Mouse (Mus musculus): ENCODE measurements at regions not wholly inside any gene's neighbourhood (a gene's known extent, or its start where the extent isn't known, plus 50 kb on each side); places are given as distances from the start of the nearest gene placed in this dataset.

DNA sequence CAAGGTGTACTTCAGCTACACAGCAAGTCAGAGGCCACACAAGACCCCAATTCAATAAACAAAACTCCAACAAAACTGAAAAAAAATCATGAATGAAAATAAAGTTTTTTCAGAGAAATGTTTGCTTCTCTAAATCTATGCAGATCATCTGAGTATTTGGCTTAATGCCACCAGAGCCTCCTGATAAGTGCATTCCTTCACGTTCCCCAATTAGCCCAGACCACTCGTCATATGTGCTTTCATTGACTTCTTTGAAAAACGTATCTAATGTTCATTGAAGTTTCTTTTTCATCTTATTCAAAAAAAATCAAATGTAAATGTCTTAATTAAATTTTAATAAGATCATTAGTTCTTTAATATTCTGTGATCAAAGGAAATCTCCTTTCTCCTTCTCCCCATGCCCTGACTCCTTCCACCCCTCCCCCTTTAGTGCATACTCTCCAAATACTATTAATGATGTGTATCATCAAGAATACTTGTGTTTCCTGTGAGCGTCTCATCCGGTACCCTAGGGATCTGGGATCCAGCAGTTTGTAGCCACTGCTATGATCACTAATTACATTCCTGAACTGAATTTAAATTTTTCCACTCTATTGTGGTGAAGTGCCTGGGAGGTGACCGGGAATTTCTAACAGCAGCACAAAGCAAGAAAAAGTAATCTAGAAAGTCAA lies 600.8 kb upstream of the Fat1 start:
- Histone ChIP-seq H3K36me3 (no peaks in the 10 kb centered on the region), H3K9me3 (no peaks in the 10 kb centered on the region), H3K27me3 (replicated peaks) (no peaks in the 10 kb centered on the region), H3K27ac (replicated peaks) (no peak overlapping the region), H3K4me2 (no peak overlapping the region), H3K4me1 (no peaks in the 10 kb centered on the region), H3K4me3 (no peak overlapping the region), H3K9ac (no peak overlapping the region)
- WGBS: 73% methylated on average over 6 of the region's 6 CpGs
- no peak for ATAC-seq (ENCODE audit: extremely low read depth, insufficient number of reproducible peaks, low FRiP score, low TSS enrichment)

DNA sequence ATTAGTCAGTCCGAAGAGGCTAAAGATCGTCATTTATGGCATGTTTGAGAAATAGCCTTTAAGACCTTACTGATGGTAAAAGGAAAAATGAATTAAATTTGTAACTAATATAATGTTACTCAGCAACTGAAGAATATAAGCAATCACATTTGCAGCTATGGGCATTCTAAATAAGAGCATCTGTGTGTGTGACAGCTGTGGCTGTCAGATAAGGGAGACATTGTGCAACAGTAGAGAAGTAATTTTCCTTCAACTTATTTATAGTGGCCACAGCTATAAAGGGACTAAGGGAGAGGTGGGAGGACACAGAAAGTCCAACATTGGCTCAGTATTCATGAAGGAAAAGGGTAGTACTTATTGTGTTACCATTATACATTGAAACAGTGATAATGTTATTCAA lies 591.8 kb upstream of the Fat1 start:
- no peak for ATAC-seq (ENCODE audit: extremely low read depth, insufficient number of reproducible peaks, low FRiP score, low TSS enrichment)
- WGBS: 76% methylated on average over 2 of the region's 2 CpGs

DNA sequence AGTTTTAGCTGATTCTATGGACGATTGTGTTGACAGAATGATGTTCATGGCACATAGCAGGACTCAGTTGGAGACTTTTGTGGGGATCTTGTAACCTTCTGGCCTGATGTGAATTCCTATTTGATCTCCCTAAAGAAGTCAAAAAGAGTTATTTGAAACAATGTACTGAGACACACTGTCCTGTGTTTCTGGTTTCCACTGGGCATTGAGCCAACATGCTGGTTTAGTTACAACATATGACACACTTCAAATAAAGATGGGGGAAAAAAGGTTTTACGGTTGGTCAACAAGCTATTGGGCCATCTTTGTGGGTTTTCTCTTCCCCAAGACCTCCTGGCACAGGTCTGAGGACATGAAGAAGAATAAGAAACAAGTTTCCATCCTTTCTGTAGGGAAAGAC lies 591.3 kb upstream of the Fat1 start:
- no peaks in the 10 kb centered on the region for H3K27me3 ChIP-seq (replicated peaks)
- no peak overlapping the region for H3K4me2 ChIP-seq
- H3K9ac ChIP-seq: no peak overlapping the region
- 49% methylated on average over 2 of the region's 2 CpGs for WGBS
- H3K36me3 ChIP-seq: no peaks in the 10 kb centered on the region
- H3K9me3 ChIP-seq: no peaks in the 10 kb centered on the region
- ATAC-seq (ENCODE audit: extremely low read depth, insufficient number of reproducible peaks, low FRiP score, low TSS enrichment): no peak
- no peak overlapping the region for H3K4me3 ChIP-seq
- no peak overlapping the region for H3K27ac ChIP-seq (replicated peaks)
- H3K4me1 ChIP-seq: peaks cover 6% of the 10 kb centered on the region; the same call in 1 of the 2 replicates

More for the DNA sequence above, 591.8 kb upstream of the Fat1 start:
- Histone ChIP-seq H3K4me2 (no peak overlapping the region), H3K4me1 (peaks cover 6% of the 10 kb centered on the region; the same call in 1 of the 2 replicates), H3K4me3 (no peak overlapping the region), H3K9me3 (no peaks in the 10 kb centered on the region), H3K36me3 (no peaks in the 10 kb centered on the region), H3K27me3 (replicated peaks) (no peaks in the 10 kb centered on the region), H3K9ac (no peak overlapping the region), H3K27ac (replicated peaks) (no peak overlapping the region)

DNA sequence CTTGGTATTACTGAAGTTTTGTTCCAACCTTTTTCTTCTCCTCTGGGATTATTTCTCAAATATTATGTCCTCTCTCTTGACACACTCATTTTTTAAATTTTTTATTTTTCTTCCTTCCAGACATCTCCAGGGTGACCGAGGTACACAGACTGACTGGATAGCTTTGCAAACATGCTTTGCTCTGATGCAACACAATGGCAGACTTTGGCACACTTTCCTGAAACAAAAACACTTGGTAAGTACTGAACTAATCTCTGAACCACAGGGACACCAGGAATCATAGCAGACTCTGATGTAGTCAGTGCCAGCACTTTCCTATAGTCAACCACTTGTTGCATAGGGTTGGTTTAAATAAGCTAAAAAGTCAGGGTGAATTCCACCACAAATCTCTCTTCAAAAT lies 587.8 kb upstream of the Fat1 start:
- ATAC-seq (ENCODE audit: extremely low read depth, insufficient number of reproducible peaks, low FRiP score, low TSS enrichment): no peak
- WGBS: 56% methylated on average over 1 of the region's 1 CpGs

DNA sequence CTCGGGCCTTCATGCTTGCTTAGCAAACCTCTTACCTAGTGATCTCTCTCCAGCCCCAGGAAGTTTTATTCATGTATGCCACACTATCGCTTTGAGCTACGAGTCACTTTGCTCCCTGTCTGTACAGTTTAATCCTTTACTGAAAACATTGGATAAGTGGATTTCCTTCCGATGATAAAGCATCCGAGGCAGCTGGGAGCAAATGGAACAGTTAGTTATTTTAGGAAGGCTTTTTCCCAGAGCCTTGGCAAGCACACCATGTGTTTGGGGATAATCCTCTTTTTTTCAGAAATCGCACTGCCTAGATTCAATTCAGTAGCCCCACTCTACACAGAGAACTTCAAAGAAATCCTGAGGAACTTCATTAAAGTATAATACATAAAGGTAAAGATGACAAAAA lies 561.3 kb upstream of the Fat1 start:
- no peak for ATAC-seq (ENCODE audit: extremely low read depth, insufficient number of reproducible peaks, low FRiP score, low TSS enrichment)
- Histone ChIP-seq H3K9ac (no peak overlapping the region), H3K27me3 (replicated peaks) (no peaks in the 10 kb centered on the region; the same call in 1 of the 2 replicates), H3K9me3 (no peaks in the 10 kb centered on the region), H3K36me3 (no peaks in the 10 kb centered on the region), H3K4me3 (no peak overlapping the region), H3K27ac (replicated peaks) (no peak overlapping the region), H3K4me2 (no peak overlapping the region), H3K4me1 (peaks cover 19% of the 10 kb centered on the region)
- 32% methylated on average over 6 of the region's 6 CpGs for WGBS

More for the DNA sequence above, 587.8 kb upstream of the Fat1 start:
- H3K27ac ChIP-seq (replicated peaks): no peak overlapping the region
- peaks cover 6% of the 10 kb centered on the region; the same call in 1 of the 2 replicates for H3K4me1 ChIP-seq
- no peak overlapping the region for H3K4me2 ChIP-seq
- H3K4me3 ChIP-seq: no peak overlapping the region
- no peaks in the 10 kb centered on the region for H3K27me3 ChIP-seq (replicated peaks)
- no peak overlapping the region for H3K9ac ChIP-seq
- H3K36me3 ChIP-seq: no peaks in the 10 kb centered on the region
- no peaks in the 10 kb centered on the region for H3K9me3 ChIP-seq

DNA sequence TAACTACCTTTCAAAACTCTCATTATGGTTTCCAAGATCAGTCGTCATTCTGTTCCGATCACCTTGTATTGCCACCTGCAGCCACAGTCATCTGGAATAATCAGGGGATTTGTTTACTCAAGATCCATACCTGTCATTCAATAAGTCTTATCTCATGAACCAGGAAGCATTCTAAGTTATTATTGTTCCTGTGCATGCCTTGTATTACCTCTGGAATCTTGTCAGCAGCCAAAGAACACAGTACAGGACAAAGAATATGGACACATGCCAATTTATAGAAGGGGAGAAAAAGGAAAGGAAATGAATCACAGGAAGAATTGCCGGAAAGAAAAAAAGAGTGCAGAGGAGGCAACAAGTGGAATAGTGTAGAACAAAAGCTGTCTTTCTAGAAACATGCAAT lies 557.5 kb upstream of the Fat1 start:
- ATAC-seq (ENCODE audit: extremely low read depth, insufficient number of reproducible peaks, low FRiP score, low TSS enrichment): no peak
- Histone ChIP-seq H3K4me1 (peaks cover 19% of the 10 kb centered on the region), H3K36me3 (no peaks in the 10 kb centered on the region), H3K27ac (replicated peaks) (no peak overlapping the region), H3K4me3 (no peak overlapping the region), H3K9ac (no peak overlapping the region), H3K9me3 (no peaks in the 10 kb centered on the region), H3K27me3 (replicated peaks) (no peaks in the 10 kb centered on the region; the same call in 1 of the 2 replicates), H3K4me2 (no peak overlapping the region)
- WGBS: 47% methylated on average over 3 of the region's 3 CpGs

DNA sequence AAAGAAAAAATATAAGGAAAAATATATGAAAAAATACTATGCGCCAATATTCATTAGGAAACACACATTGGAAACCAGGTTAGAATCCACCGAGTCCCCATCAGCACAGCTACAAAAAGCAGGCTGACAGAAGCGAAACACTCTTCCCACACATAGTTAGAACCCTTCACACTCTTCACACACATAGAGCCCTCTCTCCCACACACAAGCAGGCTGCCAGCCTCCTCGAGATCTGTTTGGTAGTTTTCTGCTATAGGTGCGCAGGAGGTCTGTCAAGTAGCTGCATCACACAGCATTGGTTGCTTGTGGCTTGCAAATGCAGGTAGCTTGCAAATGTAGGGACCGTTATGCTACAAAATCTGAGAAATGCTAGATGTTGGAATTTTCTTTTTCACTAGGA lies 526.8 kb upstream of the Fat1 start:
- Histone ChIP-seq H3K9me3 (peaks cover 8% of the 10 kb centered on the region), H3K36me3 (no peaks in the 10 kb centered on the region), H3K27ac (replicated peaks) (no peak overlapping the region), H3K9ac (no peak overlapping the region), H3K4me2 (no peak overlapping the region), H3K27me3 (replicated peaks) (no peaks in the 10 kb centered on the region), H3K4me3 (no peak overlapping the region), H3K4me1 (no peaks in the 10 kb centered on the region)
- no peak for ATAC-seq (ENCODE audit: extremely low read depth, insufficient number of reproducible peaks, low FRiP score, low TSS enrichment)
- 82% methylated on average over 6 of the region's 6 CpGs for WGBS

DNA sequence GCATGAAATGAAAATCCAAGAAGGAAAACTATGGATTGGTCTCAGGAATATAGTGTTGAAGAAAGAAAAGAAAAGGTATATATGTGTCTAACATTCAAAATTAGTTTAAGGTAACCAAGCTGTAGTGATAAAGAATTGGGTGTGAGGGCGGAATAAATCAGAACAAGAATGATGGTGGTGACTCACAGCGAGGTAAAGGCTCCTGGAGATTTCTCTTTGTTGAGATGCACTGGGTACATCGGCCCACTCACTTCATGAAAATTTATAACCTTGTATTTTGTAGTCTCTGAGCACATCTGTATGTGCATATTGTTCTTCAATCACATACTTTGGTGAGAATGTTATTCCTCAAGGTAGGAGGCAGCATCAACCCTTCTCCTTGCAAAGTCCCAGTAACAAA lies 525.0 kb upstream of the Fat1 start:
- Histone ChIP-seq H3K4me1 (no peaks in the 10 kb centered on the region), H3K9me3 (peaks cover 8% of the 10 kb centered on the region), H3K27ac (replicated peaks) (no peak overlapping the region), H3K27me3 (replicated peaks) (no peaks in the 10 kb centered on the region), H3K9ac (no peak overlapping the region), H3K4me2 (no peak overlapping the region), H3K4me3 (no peak overlapping the region), H3K36me3 (no peaks in the 10 kb centered on the region)
- ATAC-seq (ENCODE audit: extremely low read depth, insufficient number of reproducible peaks, low FRiP score, low TSS enrichment): no peak
- 81% methylated on average over 3 of the region's 3 CpGs for WGBS

DNA sequence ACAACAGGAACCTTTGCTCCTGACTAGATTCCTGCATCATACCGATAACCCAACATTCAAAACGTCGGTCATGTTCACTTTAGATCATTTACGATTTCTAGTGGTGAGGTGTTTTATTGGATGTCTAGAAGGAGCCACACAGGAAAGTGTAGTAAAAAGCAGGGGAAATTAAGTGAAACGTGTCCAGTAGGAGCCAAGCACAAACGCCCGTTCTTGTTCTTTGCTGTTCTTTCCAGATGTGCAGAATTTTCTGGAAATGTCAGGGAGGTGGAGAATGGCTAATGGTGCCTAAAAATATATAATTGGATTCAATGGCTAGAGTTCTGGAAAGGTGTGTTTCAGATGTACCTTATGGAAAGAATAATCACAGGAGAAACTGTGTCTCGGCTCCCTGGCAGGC lies 517.2 kb upstream of the Fat1 start:
- WGBS: 77% methylated on average over 8 of the region's 8 CpGs
- ATAC-seq (ENCODE audit: extremely low read depth, insufficient number of reproducible peaks, low FRiP score, low TSS enrichment): no peak
- H3K4me2 ChIP-seq: no peak overlapping the region
- no peak overlapping the region for H3K9ac ChIP-seq
- no peaks in the 10 kb centered on the region for H3K9me3 ChIP-seq
- no peaks in the 10 kb centered on the region for H3K4me1 ChIP-seq
- no peak overlapping the region for H3K4me3 ChIP-seq
- no peaks in the 10 kb centered on the region for H3K36me3 ChIP-seq
- H3K27ac ChIP-seq (replicated peaks): no peak overlapping the region
- no peaks in the 10 kb centered on the region for H3K27me3 ChIP-seq (replicated peaks)

DNA sequence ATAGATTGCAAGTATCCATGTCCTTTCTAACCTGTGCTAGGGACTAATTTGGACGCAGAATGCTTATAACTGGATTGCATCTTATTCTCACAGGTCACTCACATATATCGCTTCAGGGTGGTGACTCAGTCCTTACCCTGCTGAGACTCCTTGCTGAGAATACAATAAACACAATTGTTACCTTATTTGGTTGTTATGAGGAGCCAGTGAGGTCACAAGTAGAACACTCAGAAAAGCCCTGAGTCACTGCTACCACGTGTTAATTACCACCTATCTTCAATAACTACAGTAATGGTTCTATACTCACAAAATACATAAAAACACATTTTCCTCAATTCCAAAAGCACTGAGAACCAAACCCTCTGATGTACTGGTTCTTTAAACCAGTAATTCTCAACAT lies 479.8 kb upstream of the Fat1 start:
- Histone ChIP-seq H3K4me3 (no peak overlapping the region), H3K36me3 (no peaks in the 10 kb centered on the region), H3K9me3 (no peaks in the 10 kb centered on the region), H3K4me1 (no peaks in the 10 kb centered on the region), H3K4me2 (no peak overlapping the region), H3K9ac (no peak overlapping the region), H3K27me3 (replicated peaks) (no peaks in the 10 kb centered on the region), H3K27ac (replicated peaks) (no peak overlapping the region)
- no peak for ATAC-seq (ENCODE audit: extremely low read depth, insufficient number of reproducible peaks, low FRiP score, low TSS enrichment)
- WGBS: 71% methylated on average over 3 of the region's 3 CpGs

DNA sequence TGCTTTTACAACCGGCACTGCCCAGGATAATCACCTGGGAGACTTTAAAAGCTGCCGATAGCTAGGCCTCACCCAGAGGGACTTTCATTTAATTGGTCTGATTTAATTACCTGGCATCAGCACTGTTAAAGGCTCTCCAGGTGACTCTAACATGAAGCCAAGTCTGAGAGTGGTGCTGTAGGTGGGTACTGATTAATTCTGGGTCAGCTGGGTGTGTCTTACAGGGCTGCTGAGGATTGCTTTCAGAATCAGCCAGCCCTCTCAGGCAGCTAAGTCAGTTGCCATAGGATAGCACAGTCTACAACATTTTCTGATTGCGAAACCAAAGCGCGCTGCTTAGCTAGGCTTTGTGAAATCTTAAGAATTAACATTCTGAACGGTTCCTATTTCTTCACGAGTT lies 478.9 kb upstream of the Fat1 start:
- no peaks in the 10 kb centered on the region for H3K27me3 ChIP-seq (replicated peaks)
- WGBS: 70% methylated on average over 7 of the region's 7 CpGs
- H3K9me3 ChIP-seq: no peaks in the 10 kb centered on the region
- no peak for ATAC-seq (ENCODE audit: extremely low read depth, insufficient number of reproducible peaks, low FRiP score, low TSS enrichment)
- no peak overlapping the region for H3K4me3 ChIP-seq
- no peak overlapping the region for H3K27ac ChIP-seq (replicated peaks)
- H3K4me2 ChIP-seq: no peak overlapping the region
- H3K36me3 ChIP-seq: no peaks in the 10 kb centered on the region
- no peaks in the 10 kb centered on the region for H3K4me1 ChIP-seq
- no peak overlapping the region for H3K9ac ChIP-seq

DNA sequence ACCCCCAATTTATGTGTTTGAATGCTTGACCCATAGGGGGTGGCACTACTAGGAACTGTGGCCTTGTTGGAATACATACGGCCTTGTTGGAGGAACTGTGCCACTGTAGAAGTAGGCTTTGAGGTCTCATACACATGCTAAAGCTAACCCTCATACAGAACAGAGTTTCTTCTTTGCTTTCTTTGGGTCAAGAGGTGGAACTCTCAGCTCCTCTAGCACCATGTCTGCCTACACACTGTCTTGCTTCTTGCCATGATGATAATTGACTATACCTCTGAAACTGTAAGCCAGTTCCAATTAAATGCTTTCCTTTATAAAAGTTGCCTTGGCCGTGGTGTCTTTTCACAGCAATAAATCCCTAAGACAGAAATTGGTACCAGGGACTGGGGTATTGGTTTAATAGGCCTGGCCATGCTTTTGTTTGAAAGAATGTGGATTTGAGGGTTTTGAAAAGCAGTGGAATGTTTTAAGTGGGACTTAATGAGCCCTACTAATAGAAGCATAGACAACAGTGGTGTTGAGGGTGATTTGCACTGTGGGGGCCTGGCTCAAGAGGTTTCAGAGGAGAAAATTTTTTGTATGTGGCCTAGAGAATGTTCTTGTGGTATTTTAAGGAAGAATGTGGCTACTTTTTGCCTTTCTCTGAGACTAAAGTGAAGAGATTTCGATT lies 468.7 kb upstream of the Fat1 start:
- H3K4me2 ChIP-seq: no peak overlapping the region
- no peak for ATAC-seq (ENCODE audit: extremely low read depth, insufficient number of reproducible peaks, low FRiP score, low TSS enrichment)
- H3K36me3 ChIP-seq: no peaks in the 10 kb centered on the region
- WGBS: 61% methylated on average over 3 of the region's 3 CpGs
- no peak overlapping the region for H3K27ac ChIP-seq (replicated peaks)
- H3K9me3 ChIP-seq: peaks cover 6% of the 10 kb centered on the region; the same call in 1 of the 2 replicates
- H3K4me3 ChIP-seq: no peak overlapping the region
- no peaks in the 10 kb centered on the region for H3K27me3 ChIP-seq (replicated peaks)
- no peak overlapping the region for H3K9ac ChIP-seq
- H3K4me1 ChIP-seq: no peaks in the 10 kb centered on the region

Data from heart, embryonic 13.5 days (tissue).